Mouse (Mus musculus): ENCODE measurements around the gene Klrg1.

GRCm38 (mm10) chr6:122284823-122285222, 2.1 kb upstream of the Klrg1 start:
- TF ChIP-seq CTCF (IDR thresholded peaks at IDR 0.05; ENCODE audit: low read depth), result no peak
- no peak for TF ChIP-seq EP300 (optimal IDR thresholded peaks at IDR 0.05)
